Mouse (Mus musculus) small intestine, adult 2 months (tissue): Measurements from ENCODE around the gene Celsr2.

Experiments
- CTCF ChIP-seq: fragments of 200-500 bp; IDR thresholded peaks from 2 replicates; pipeline ENCODE4 v1.5.1; 2012; ENCODE audit warnings: low read depth, mild to moderate bottlenecking, control low read depth, inconsistent platforms, low read length, moderate library complexity, mixed read lengths; ENCODE audit not compliant: insufficient replicate concordance, insufficient read length; ENCODE audit errors: extremely low read depth
- POLR2A ChIP-seq: fragments of 200-500 bp; IDR thresholded peaks from 2 replicates; pipeline ENCODE4 v1.6.1; 2012; ENCODE audit warnings: low read depth, mild to moderate bottlenecking, control low read depth, inconsistent platforms, low read length, moderate library complexity

DNA sequence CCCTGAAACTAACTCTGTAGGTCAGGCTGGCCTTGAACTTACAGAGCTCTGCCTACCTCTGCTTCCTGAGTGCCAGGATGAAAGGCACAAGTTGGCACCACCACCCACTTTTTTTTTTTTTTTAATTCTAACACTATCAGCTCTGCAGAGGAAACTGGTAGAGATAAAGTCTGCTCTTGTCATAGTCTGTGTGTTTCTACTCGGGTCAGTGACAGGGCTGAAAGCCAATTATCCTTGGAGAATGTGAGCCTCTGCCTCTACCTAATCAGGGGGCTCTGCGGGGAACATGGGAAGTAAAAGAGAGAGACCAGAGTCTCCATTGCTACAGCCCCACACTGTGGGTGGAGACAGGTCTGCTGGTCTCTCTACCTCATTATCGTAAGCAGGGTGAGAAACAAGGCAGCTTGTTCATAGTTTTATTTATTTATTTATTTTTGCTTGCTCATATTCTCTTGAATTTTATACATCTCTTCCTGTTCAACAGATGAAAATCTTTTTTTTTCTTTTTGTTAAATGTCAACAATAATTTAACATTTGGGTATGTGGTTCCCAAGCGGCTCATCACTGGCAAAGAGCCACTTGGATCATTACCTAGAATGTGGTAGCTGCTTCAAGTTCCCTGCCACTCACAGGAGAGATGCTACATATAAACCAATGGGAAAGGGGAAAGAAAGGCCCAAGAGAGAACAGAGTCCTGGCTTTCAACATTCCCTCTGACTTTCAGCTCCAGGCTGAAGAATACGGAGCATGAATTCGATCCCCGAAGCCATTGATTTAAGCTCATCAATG lies 36.3 kb downstream of the Celsr2 start:
- no peak for TF ChIP-seq CTCF
- no peak for TF ChIP-seq POLR2A
